Mouse (Mus musculus) kidney, postnatal 14 days (tissue): Measurements from ENCODE around the gene Usp4.
"Not testable (repeated sequence)": the region's sequence is repeated elsewhere in the genome, so short reads cannot be mapped to it uniquely, and the experiment has no call there.

Experiments used
- DNase-seq: peaks from one replicate; pipeline ENCODE4 v3.0.0; 2022; ENCODE audit warnings: mixed read lengths

Usp4 gene

GRCm38 (mm10) chr9:108347540-108348289 lies at the start of gene Usp4:
TSS of gene Usp4 (plus strand) at chr9:108347853.
- DNase-seq: peak; percentile 96

- no peak for DNase-seq
These were observed 45.8 kb upstream of the Usp4 start for GRCm38 (mm10) chr9:108301853-108302252.

GRCm38 (mm10) chr9:108304716-108305115 lies 42.9 kb upstream of the Usp4 start:
- no peak for DNase-seq

GRCm38 (mm10) chr9:108305170-108305569 lies 42.5 kb upstream of the Usp4 start:
- no peak for DNase-seq

GRCm38 (mm10) chr9:108305629-108306520 lies 41.8 kb upstream of the Usp4 start, which contains the start of the genes Rhoa and Tcta:
TSS of gene Rhoa (plus strand) at chr9:108306129.
TSS of gene Tcta (minus strand) at chr9:108306160.
- DNase-seq: peak; percentile 99

GRCm38 (mm10) chr9:108306571-108306980 lies 41.1 kb upstream of the Usp4 start:
- peak; percentile 91 for DNase-seq

- DNase-seq: no peak
These were observed 40.4 kb upstream of the Usp4 start for GRCm38 (mm10) chr9:108307021-108307807.

GRCm38 (mm10) chr9:108308141-108308540 lies 39.5 kb upstream of the Usp4 start:
- no peak for DNase-seq

- DNase-seq: no peak
These were observed 30.1 kb upstream of the Usp4 start for GRCm38 (mm10) chr9:108317572-108317971.

GRCm38 (mm10) chr9:108318462-108318861 lies 29.2 kb upstream of the Usp4 start:
- DNase-seq: no peak

- DNase-seq: not testable (repeated sequence)
These were observed 25.6 kb upstream of the Usp4 start for GRCm38 (mm10) chr9:108322054-108322453.

GRCm38 (mm10) chr9:108324784-108325183 lies 22.9 kb upstream of the Usp4 start:
- DNase-seq: no peak

GRCm38 (mm10) chr9:108325811-108326210 lies 21.8 kb upstream of the Usp4 start:
- no peak for DNase-seq

GRCm38 (mm10) chr9:108337848-108338550 lies 9.7 kb upstream of the Usp4 start:
- no peak for DNase-seq

- no peak for DNase-seq
These were observed 9.1 kb upstream of the Usp4 start for GRCm38 (mm10) chr9:108338551-108338885.

- peak; percentile 97 for DNase-seq
These were observed 8.5 kb upstream of the Usp4 start, which contains the start of gene Gpx1 for GRCm38 (mm10) chr9:108338886-108339781. TSS of gene Gpx1 (plus strand) at chr9:108338903.

GRCm38 (mm10) chr9:108339886-108340257 lies 7.8 kb upstream of the Usp4 start:
- DNase-seq: peak; percentile 31

GRCm38 (mm10) chr9:108340258-108341138 lies 7.2 kb upstream of the Usp4 start:
- DNase-seq: peak; percentile 17

- no peak for DNase-seq
These were observed 6.5 kb upstream of the Usp4 start for GRCm38 (mm10) chr9:108341139-108341475.

- peak; percentile 37 for DNase-seq
These were observed 5.9 kb upstream of the Usp4 start for GRCm38 (mm10) chr9:108341801-108342200.
